Mouse (Mus musculus): Measurements from ENCODE around the gene Tmem52.
"Not testable (repeated sequence)": the region's sequence is repeated elsewhere in the genome, so short reads cannot be mapped to it uniquely, and the experiment has no call there.

Tmem52 gene

DNA sequence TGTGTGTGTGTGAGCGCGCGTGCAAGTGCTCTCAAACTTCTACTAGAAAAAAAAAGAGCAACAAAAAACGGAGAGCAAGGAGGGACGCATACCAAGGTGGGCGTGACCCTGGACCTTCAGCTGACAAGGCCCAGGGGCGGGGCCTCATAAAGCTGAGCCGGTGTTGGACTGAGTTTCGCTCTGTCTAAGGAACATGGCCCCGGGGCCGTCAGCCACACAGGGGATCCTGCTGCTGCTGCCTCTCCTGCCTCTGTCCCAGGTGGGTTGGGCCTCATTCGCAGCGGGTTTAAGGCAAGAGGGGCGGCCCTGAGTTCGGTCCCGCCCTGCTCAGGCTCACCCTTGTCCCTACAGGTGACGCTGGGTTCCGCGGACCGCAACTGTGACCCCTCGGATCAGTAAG, at the start of gene Tmem52:
Gene Tmem52, plus strand, starts transcription at position 163 of the 400 bp plus-strand sequence.
- peak; percentile 58 for DNase-seq (ENCODE audit: low read depth, low spot score)

GRCm38 (mm10) chr4:155420137-155420536, 48.8 kb upstream of the Tmem52 start:
- no peak for DNase-seq (ENCODE audit: low read depth, low spot score)

- not testable (repeated sequence) for DNase-seq (ENCODE audit: low read depth, low spot score)
Measured at GRCm38 (mm10) chr4:155421412-155422370, 47.2 kb upstream of the Tmem52 start.

GRCm38 (mm10) chr4:155423988-155424387, 44.9 kb upstream of the Tmem52 start:
- DNase-seq (ENCODE audit: low read depth, low spot score): no peak

- no peak for DNase-seq (ENCODE audit: low read depth, low spot score)
Measured at GRCm38 (mm10) chr4:155426272-155426671, 42.6 kb upstream of the Tmem52 start.

DNA sequence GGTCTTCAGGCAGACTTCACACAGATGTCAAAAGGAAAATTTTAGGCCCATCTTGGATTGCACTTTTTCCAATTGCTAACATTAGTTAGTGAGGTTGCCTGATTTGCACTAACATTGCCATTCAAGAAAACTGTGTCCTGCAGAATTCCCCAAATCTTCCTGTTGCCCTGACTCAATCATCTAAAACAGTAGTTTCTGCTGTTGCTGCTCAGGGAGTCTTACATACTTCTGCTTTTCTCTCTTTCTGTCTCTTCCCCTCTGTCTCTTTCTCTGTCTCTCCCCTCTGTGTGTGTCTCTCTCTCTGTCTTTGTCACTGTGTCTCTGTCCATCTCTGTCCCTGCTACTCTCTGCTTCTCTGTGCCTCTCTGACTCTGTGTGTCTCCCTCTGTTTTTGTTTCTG, 40.5 kb upstream of the Tmem52 start:
- no peak for DNase-seq (ENCODE audit: low read depth, low spot score)

- no peak for DNase-seq (ENCODE audit: low read depth, low spot score)
Measured at GRCm38 (mm10) chr4:155429202-155429601, 39.7 kb upstream of the Tmem52 start.

DNA sequence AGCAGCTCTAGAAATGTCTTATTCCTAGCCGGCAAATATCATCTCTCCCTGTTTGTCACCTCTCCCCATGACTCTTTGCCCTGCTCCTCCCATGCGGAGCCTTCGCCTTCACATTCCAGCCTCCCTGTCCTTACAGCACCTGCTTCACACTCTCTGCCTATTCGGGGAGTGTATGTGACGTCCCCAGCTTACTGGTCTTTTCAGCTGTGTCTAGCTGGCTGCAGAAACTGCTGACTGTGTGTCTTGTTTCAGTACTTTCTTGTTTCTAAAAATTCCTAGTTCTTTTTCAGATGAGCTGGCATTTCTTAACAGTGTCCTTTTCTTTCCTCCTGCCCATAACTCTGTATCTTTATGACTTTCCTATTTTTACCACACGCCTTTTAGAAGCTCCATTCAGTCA, 36.6 kb upstream of the Tmem52 start:
- DNase-seq (ENCODE audit: low read depth, low spot score): no peak

GRCm38 (mm10) chr4:155433993-155434392, 34.9 kb upstream of the Tmem52 start:
- no peak for DNase-seq (ENCODE audit: low read depth, low spot score)

DNA sequence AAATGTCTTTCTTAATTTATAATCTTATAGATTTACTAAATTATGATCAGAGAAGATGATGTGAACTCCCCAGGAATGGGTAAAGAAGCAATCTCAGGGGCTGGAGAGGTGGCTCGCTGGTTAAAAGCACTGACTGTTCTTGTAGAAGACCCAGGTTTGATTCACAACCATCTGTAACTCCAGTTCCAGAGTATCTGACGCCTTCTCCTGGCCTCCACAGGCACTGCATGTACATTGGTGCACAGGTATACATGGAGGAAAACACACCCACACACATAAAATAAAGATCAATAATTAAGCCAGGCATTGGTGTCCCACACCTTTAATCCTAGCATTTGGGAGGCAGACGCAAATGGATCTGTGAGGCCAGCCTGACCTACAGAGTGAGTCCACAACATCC, 26.1 kb upstream of the Tmem52 start:
- no peak for DNase-seq (ENCODE audit: low read depth, low spot score)

DNA sequence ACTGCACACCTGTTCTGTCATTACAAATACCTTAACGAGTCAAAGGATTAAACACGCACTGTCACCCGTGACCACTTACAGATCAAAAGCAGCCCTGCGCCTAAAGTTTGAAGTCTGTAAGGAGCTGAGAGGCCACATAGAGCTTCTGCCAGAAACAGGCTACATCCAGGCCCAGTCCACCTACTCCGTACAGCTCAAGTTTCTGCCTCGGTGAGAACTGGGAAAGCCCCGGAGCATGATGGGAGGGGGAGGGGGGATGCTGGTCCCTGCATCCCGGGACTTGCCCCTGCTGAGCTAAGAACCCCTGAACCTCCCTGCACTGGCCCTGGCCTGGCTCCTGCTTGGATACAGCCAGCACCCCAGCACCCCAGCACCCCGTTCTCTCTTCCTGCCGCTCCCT, 17.3 kb upstream of the Tmem52 start:
- DNase-seq (ENCODE audit: low read depth, low spot score): peak; percentile 12

- DNase-seq (ENCODE audit: low read depth, low spot score): no peak
Measured at GRCm38 (mm10) chr4:155458575-155458974, 10.3 kb upstream of the Tmem52 start.

DNA sequence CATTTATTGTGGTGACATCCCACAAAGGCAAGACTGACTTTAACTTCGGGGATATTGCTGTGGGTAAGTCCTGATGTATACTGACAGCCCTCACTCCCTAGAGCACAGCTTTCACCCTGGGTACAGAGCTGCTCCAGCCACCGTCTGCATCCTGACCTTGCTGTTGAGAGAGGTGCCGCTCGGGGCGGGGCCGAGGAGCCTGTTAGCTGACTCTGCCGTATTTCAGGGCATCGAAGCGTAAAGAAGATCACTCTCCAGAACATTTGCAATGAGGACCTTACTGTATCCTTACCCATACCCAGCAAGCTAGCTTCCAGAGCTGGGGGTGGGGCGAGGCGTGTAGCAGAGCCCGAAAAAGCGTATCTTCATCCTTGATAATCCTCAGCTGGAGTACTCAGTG, 5.9 kb upstream of the Tmem52 start:
- DNase-seq (ENCODE audit: low read depth, low spot score): no peak

DNA sequence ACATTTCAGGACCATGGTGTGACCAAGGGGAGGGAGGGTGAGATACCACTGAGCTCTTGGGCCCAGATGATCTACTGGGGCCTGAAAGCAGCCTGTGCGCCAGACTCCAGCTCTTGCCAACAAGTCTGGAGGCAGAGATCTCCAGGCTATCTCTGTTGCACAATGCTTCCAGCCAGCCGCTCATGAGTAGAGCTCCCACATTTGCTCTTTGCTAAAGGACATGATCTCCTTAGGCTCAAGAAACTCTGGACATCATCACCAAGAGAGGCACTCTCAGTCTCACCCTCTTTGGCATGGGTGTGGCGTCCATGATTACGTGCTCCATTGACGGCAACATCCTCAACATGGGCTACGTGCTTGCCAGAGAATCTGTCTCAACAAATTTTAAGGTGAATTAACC, 5.3 kb upstream of the Tmem52 start:
- DNase-seq (ENCODE audit: low read depth, low spot score): no peak

GRCm38 (mm10) chr4:155464061-155464460, 4.9 kb upstream of the Tmem52 start:
- DNase-seq (ENCODE audit: low read depth, low spot score): no peak

GRCm38 (mm10) chr4:155465607-155466006, 3.3 kb upstream of the Tmem52 start:
- no peak for DNase-seq (ENCODE audit: low read depth, low spot score)

- no peak for DNase-seq (ENCODE audit: low read depth, low spot score)
Measured at GRCm38 (mm10) chr4:155466080-155466479, 2.8 kb upstream of the Tmem52 start.

- no peak for DNase-seq (ENCODE audit: low read depth, low spot score)
Measured at GRCm38 (mm10) chr4:155467237-155468010, 1.5 kb upstream of the Tmem52 start.

DNA sequence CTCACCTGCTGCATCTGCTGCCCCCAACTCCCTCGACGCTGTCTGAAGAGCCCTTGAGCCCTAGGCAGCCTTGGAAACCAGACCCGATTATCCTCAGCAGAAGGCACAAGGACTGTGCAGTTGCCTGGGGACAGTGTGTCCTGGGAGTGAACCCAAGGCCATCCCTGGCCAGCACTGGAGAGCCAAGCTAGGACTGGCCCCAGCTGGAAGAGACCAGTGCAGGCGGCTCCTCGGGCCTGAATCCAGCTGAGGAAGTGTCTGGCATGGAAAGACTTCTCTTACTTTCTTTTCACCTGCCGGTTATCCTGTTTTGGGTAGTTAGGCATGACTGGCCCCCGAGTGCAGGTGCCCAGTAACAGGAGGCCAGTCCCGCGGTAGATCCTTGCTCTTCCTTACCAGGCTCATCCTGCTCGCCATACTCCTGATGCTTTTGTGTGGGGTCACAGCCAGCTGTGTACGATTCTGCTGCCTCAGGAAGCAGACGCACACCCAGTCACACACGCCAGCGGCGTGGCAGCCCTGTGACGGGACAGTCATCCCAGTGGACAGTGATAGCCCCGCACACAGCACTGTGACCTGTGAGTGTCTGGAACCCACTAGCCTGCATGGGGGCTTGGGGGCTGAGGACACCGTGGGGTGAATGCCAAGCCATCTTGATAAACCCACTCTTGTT, 812 bp downstream of the Tmem52 start:
- DNase-seq (ENCODE audit: low read depth, low spot score): no peak

DNA sequence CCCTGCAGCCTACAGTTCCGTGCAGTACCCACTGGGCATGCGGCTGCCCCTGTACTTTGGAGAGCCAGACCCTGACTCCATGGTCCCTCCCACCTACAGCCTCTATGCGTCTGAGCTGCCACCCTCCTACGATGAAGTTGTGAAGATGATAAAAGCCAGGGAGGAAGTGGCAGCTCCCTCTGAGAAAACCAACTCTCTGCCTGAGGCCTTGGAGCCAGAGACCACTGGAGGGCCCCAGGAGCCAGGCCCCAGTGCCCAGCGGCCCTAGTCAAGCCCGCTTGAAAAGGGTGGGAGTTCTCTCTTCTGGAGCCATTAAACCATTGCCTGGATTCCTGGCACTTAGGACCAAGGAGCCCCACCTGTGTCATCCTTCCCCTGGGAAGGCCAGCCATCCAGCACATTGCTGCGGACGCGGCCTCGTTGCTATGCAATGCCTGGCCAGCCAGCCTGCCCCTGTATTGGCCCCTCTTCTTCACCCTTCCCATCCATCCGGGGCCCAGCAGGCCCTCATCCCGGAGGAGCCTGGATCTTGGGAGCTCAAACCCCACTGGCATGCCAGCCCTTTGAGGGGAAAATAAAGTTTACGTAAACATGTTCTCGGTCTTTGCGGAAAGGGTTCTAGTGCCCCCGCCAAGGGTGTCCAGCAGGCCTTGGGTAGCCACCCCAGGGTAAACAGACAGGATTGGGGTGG, 1.5 kb downstream of the Tmem52 start:
- DNase-seq (ENCODE audit: low read depth, low spot score): no peak

DNA sequence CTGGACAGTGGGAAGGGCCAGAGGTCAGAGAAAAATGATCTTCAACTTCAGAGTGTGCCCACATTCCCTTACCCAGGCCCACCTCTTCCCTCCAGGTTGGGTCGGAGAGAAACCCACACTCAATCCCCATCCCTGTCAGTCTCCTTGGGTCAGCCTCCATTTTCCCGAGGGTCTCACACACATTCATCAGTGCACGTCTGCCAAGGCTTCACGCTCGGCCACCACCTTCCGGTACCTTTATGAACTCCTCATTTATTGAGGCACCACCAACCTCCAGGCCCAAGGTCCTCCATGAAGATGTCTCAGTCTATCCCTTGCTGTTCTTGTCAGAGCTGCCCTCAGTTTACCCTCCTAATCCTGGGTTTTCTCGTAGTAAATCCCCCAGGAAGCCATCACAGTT, 2.1 kb downstream of the Tmem52 start:
- no peak for DNase-seq (ENCODE audit: low read depth, low spot score)

Data from mesoderm, embryonic 11.5 days (tissue).